Mouse (Mus musculus): Measurements from ENCODE around the gene Spdl1. TPM values are rescaled to one million over a fixed set of nuclear protein-coding genes. Genes with fewer than 3 reads are reported as not detected.

Gene Spdl1
- polyA plus RNA-seq, 1 experiment from 2014 or later: 17.2 TPM

- no peak for ATAC-seq (ENCODE audit: low FRiP score, low read depth)
- WGBS: 72% methylated on average over 12 of the region's 12 CpGs
- no peak overlapping the region for H3K4me3 ChIP-seq
- H3K9ac ChIP-seq: no peak overlapping the region
- no peaks in the 10 kb centered on the region for H3K9me3 ChIP-seq
- no peaks in the 10 kb centered on the region for H3K27me3 ChIP-seq (replicated peaks)
- H3K4me1 ChIP-seq: no peaks in the 10 kb centered on the region
- no peaks in the 10 kb centered on the region for H3K36me3 ChIP-seq
- no peak overlapping the region for H3K4me2 ChIP-seq (replicated peaks)
- no peak overlapping the region for H3K27ac ChIP-seq
These were observed 62.0 kb downstream of the Spdl1 start for GRCm38 (mm10) chr11:34771221-34771986.

DNA sequence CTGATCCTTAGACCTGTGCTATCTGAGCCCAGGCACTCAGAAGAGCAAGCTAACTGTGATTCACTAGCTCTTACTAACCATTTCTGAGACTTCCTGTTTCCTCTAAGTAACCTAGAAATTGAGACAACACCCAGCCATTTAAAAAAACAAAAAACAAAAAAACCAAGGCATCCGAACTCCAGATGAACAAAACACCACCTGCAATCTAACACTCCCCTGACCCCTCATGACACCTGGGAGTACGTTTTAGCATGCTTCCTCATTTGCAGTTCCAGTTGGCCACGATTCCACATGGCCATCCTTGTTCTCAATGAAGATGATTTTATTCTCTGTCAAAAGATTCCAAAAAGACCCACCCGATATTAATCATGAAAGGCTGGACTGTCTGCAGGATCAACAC lies 62.8 kb downstream of the Spdl1 start:
- Histone ChIP-seq H3K4me2 (replicated peaks) (no peak overlapping the region), H3K27ac (no peak overlapping the region), H3K4me1 (no peaks in the 10 kb centered on the region), H3K9me3 (no peaks in the 10 kb centered on the region), H3K27me3 (replicated peaks) (no peaks in the 10 kb centered on the region), H3K4me3 (no peak overlapping the region), H3K36me3 (no peaks in the 10 kb centered on the region), H3K9ac (no peak overlapping the region)
- ATAC-seq (ENCODE audit: low FRiP score, low read depth): no peak
- 69% methylated on average over 4 of the region's 4 CpGs for WGBS

- H3K4me3 ChIP-seq: no peak overlapping the region
- H3K9me3 ChIP-seq: no peaks in the 10 kb centered on the region
- H3K36me3 ChIP-seq: no peaks in the 10 kb centered on the region
- H3K27me3 ChIP-seq (replicated peaks): no peaks in the 10 kb centered on the region
- no peak overlapping the region for H3K27ac ChIP-seq
- WGBS: 83% methylated on average over 8 of the region's 8 CpGs
- no peaks in the 10 kb centered on the region for H3K4me1 ChIP-seq
- H3K9ac ChIP-seq: no peak overlapping the region
- H3K4me2 ChIP-seq (replicated peaks): no peak overlapping the region
- no peak for ATAC-seq (ENCODE audit: low FRiP score, low read depth)
These were observed 63.5 kb downstream of the Spdl1 start for GRCm38 (mm10) chr11:34769946-34770345.

DNA sequence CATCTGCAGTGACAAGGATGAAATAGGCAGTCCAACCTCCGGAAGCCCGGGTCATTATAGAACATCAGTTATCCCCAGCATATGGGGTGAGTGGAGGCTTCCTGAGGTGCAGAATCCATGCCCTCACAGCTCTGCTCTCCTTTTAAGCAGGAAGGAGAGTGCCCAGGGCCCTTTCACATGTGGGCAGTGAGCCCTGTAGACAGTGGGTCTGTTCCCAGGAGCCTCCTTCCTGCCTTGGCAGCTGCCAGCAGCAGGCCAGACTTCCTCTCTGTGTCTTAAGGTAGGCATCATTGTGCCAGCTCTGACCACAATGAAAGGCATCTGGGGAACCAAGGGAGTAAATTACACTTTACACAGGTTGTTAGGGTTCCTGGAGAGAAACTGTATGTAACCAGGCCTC lies 64.0 kb downstream of the Spdl1 start:
- ATAC-seq (ENCODE audit: low FRiP score, low read depth): no peak
- WGBS: 86% methylated on average over 2 of the region's 2 CpGs
- no peak overlapping the region for H3K27ac ChIP-seq

GRCm38 (mm10) chr11:34763739-34764361 lies 69.6 kb downstream of the Spdl1 start:
- no peak overlapping the region for H3K9ac ChIP-seq
- no peak for ATAC-seq (ENCODE audit: low FRiP score, low read depth)
- H3K27ac ChIP-seq: no peak overlapping the region
- no peaks in the 10 kb centered on the region for H3K36me3 ChIP-seq
- H3K9me3 ChIP-seq: no peaks in the 10 kb centered on the region
- H3K4me1 ChIP-seq: no peaks in the 10 kb centered on the region
- 88% methylated on average over 5 of the region's 5 CpGs for WGBS
- H3K27me3 ChIP-seq (replicated peaks): no peaks in the 10 kb centered on the region
- H3K4me2 ChIP-seq (replicated peaks): no peak overlapping the region
- H3K4me3 ChIP-seq: no peak overlapping the region

More for the DNA sequence above, 64.0 kb downstream of the Spdl1 start:
- no peaks in the 10 kb centered on the region for H3K4me1 ChIP-seq
- no peaks in the 10 kb centered on the region for H3K9me3 ChIP-seq
- no peaks in the 10 kb centered on the region for H3K27me3 ChIP-seq (replicated peaks)
- no peak overlapping the region for H3K4me2 ChIP-seq (replicated peaks)
- H3K4me3 ChIP-seq: no peak overlapping the region
- H3K9ac ChIP-seq: no peak overlapping the region
- H3K36me3 ChIP-seq: no peaks in the 10 kb centered on the region

- no peak overlapping the region for H3K9ac ChIP-seq
- WGBS: 91% methylated on average over 5 of the region's 5 CpGs
- H3K9me3 ChIP-seq: no peaks in the 10 kb centered on the region
- no peak for ATAC-seq (ENCODE audit: low FRiP score, low read depth)
- no peak overlapping the region for H3K4me2 ChIP-seq (replicated peaks)
- H3K36me3 ChIP-seq: no peaks in the 10 kb centered on the region
- no peaks in the 10 kb centered on the region for H3K4me1 ChIP-seq
- H3K4me3 ChIP-seq: no peak overlapping the region
- H3K27me3 ChIP-seq (replicated peaks): no peaks in the 10 kb centered on the region
- H3K27ac ChIP-seq: no peak overlapping the region
These were observed 70.8 kb downstream of the Spdl1 start for GRCm38 (mm10) chr11:34762570-34763127.

GRCm38 (mm10) chr11:34762125-34762524 lies 71.3 kb downstream of the Spdl1 start:
- Histone ChIP-seq H3K27ac (no peak overlapping the region), H3K9ac (no peak overlapping the region), H3K27me3 (replicated peaks) (no peaks in the 10 kb centered on the region), H3K4me3 (no peak overlapping the region), H3K36me3 (no peaks in the 10 kb centered on the region), H3K4me1 (no peaks in the 10 kb centered on the region), H3K4me2 (replicated peaks) (no peak overlapping the region), H3K9me3 (no peaks in the 10 kb centered on the region)
- 91% methylated on average over 6 of the region's 6 CpGs for WGBS
- no peak for ATAC-seq (ENCODE audit: low FRiP score, low read depth)

DNA sequence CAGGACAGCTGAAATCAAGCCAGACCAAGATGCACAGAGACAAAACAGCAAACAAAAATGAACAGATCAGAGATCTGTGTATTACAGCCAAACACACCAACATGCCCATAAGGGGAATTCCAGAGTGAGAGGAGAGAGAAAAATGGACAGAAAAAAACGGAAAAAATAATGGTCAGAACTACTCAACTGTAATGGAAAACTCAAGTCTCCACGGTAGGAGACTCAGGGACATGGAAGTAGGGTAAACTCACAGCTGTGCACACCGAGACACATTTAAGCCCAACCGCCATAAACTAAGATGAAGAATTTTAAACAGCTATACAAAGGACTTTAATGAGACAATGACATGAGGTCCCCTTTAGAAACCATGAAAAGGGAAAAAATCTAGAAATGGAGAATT lies 73.9 kb downstream of the Spdl1 start:
- no peak overlapping the region for H3K4me2 ChIP-seq (replicated peaks)
- no peak overlapping the region for H3K27ac ChIP-seq
- no peak overlapping the region for H3K4me3 ChIP-seq
- H3K9ac ChIP-seq: no peak overlapping the region
- no peak for ATAC-seq (ENCODE audit: low FRiP score, low read depth)
- WGBS: 85% methylated on average over 4 of the region's 4 CpGs
- H3K36me3 ChIP-seq: no peaks in the 10 kb centered on the region
- no peaks in the 10 kb centered on the region for H3K4me1 ChIP-seq
- H3K27me3 ChIP-seq (replicated peaks): no peaks in the 10 kb centered on the region
- H3K9me3 ChIP-seq: no peaks in the 10 kb centered on the region

Other genes with a start within 250 kb of the Spdl1 start
- gene Dock2, start 49.7 kb downstream of the Spdl1 start, polyA plus RNA-seq (2016; fragmentation: Nextera tagmentation; extraction: Ambion mirVana): 0.83 and 1.1 TPM in 2 replicates